Mouse (Mus musculus) embryonic fibroblast, embryonic 13.5 days (primary cell): ENCODE data around the gene Cog5. TPM values are rescaled to one million over a fixed set of nuclear protein-coding genes. Genes with fewer than 3 reads are reported as not detected.

ENCODE experiments used
- H3K27ac ChIP-seq: 2 replicates; pipeline ENCODE4 v1.5.1; 2012; ENCODE audit warnings: low read length, control low read depth, inconsistent platforms; ENCODE audit not compliant: insufficient read depth
- H3K4me1 ChIP-seq: 2 replicates; pipeline ENCODE4 v1.6.1; 2011; ENCODE audit warnings: low read length; ENCODE audit not compliant: control insufficient read depth, insufficient read depth
- H3K4me3 ChIP-seq: 2 replicates; pipeline ENCODE4 v1.5.1; 2011; ENCODE audit warnings: mild to moderate bottlenecking, control low read depth, low read length; ENCODE audit not compliant: insufficient read depth
- CTCF ChIP-seq: IDR thresholded peaks from 2 replicates; pipeline ENCODE4 v1.5.1; 2011; ENCODE audit warnings: mild to moderate bottlenecking, control low read depth, low read length, moderate library complexity, borderline replicate concordance; ENCODE audit not compliant: insufficient read depth
- POLR2A ChIP-seq: IDR thresholded peaks from 2 replicates; pipeline ENCODE4 v1.6.1; 2011; ENCODE audit warnings: low read depth, mild to moderate bottlenecking, control low read depth, low read length, moderate library complexity
- polyA plus RNA-seq: library from polyadenylated mRNA; stranded (reverse); fragments of >200 nt; gene quantifications from 2 replicates; pipeline ENCODE4 v1.2.4, GENCODE M21; 2011; ENCODE audit warnings: low read depth; ENCODE audit not compliant: missing spikeins, insufficient read length

Gene Cog5
- polyA plus RNA-seq, 1 experiment: 48.3 TPM

DNA sequence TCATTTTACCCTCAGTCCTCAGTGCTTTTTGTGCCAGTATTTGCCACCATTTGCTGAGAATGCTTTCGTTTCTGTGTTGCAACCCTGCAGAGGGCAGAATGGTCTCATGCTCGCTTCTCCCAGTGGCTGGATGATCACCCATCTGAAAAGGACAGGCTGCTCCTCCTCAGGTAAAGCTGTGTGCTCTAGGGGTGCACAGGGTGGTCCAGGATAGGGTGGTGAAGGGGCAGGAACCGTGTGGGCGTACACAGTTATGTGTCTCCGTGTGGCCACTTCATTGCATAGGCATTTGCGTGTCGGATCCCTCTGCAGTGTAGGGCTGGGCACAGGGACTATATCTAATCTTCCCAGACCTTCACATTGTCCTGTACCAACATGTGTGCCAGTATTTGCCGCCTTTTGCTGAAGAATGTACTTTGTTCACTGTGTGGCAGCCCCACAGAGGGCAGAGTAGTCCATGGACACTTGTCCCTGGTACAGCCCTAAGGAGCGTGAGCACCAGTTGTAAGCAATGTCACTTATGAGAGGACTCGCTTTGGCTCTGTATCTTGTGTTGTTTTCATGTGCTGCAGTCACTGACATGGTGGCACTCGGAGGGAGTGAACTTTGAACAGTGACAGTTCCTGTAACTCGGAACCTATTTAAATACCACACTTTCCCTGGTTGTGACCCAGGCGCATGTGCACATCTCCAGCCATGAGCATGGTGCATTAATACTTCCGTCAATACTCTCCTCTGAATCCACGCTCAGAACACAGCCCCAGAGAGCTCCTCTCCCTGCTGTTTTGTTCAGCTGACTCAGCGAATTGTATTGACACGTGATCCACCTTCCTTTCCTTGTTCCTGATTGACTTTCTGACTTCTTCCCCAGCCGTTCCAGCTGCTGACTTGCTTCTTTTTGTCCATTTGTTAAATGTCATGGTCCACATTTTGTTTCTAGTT lies 266.1 kb downstream of the Cog5 start:
- Histone ChIP-seq H3K4me3 (no peak overlapping the region), H3K4me1 (no peaks in the 10 kb centered on the region), H3K27ac (no peak overlapping the region)
- TF ChIP-seq POLR2A: no peak

DNA sequence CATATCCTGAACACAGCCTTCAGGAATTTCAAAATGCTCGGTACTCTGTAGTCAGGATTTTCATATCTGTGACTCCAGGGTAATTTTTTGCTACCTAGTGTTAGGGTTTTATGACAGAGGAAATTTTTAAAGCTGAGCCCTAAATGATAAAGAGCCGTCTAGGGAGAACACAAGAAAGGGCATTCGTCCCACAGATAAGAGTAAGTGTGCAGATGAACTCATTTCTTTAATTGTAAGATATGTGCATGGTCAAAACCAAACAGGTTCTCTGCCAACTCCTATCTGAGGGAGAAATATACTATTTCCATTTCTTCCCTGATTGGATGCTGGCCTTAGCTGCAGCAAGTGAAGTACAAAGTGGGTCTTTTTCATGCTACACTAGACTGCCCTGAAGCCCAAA lies 269.5 kb downstream of the Cog5 start:
- H3K4me1 ChIP-seq: no peaks in the 10 kb centered on the region
- no peak overlapping the region for H3K27ac ChIP-seq
- H3K4me3 ChIP-seq: no peak overlapping the region
- TF ChIP-seq CTCF (no peak), POLR2A (no peak)

DNA sequence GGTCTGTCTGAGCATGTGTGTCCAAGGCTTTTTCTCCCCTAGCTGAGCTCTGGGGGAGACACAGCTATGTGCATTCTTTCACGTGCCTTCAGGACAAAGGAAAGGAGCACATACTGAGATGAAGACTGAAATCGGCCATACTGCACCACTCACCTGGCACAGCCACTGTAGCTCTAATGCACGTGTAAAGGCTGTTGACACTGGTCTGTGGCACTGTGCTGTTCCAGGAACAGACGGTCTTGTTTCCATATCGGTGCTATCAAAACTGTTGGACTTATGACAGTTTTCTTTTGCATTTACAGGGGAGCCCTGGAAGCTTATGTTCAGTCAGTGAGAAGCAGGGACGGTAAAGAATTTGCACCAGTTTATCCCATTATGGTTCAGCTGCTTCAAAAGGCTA lies 270.7 kb downstream of the Cog5 start:
- Histone ChIP-seq H3K4me1 (no peaks in the 10 kb centered on the region), H3K4me3 (no peak overlapping the region), H3K27ac (no peak overlapping the region)
- no peak for TF ChIP-seq CTCF
- TF ChIP-seq POLR2A: no peak

DNA sequence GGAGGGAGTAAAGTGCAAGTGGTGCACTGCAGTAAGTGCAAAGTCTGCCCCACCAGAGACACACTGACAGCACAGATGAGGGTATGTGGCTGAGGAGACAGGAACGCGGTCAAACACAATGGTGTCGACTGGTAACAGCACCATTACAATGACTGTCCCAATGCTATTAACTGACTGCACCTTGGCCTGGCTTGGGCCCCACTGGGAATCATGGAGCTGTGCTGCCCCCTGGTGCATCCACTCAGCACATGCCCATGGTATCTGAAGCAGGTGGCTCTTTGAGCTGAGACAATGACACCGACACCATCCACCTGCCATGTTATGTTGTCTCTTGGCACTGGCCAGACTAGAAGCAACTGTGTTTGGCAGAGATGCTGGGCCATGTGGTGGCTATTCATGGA lies 272.0 kb downstream of the Cog5 start:
- TF ChIP-seq POLR2A: no peak
- TF ChIP-seq CTCF: peak; percentile 90
- H3K4me1 ChIP-seq: no peaks in the 10 kb centered on the region
- no peak overlapping the region for H3K27ac ChIP-seq
- no peak overlapping the region for H3K4me3 ChIP-seq

DNA sequence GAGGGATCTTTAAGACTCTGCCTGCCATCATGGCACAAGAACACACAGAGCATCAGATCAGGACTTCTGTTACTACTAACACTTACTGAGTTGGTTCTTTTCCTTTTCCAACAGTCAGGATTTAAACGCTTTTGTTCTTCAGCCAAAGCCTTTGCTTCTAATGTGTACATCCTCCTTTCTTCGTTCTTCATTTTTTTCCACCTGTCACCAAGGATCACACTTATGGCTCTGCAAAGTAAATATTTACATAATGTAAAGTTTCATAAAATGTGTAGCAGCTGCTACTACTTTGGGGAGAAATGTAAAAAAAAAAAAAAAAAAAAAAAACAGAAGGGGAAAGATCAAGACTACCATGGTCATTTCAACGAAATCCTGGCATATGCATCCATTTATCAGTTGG lies 273.8 kb downstream of the Cog5 start:
- no peak for TF ChIP-seq CTCF
- no peak for TF ChIP-seq POLR2A
- Histone ChIP-seq H3K4me3 (no peak overlapping the region), H3K27ac (no peak overlapping the region), H3K4me1 (no peaks in the 10 kb centered on the region)

DNA sequence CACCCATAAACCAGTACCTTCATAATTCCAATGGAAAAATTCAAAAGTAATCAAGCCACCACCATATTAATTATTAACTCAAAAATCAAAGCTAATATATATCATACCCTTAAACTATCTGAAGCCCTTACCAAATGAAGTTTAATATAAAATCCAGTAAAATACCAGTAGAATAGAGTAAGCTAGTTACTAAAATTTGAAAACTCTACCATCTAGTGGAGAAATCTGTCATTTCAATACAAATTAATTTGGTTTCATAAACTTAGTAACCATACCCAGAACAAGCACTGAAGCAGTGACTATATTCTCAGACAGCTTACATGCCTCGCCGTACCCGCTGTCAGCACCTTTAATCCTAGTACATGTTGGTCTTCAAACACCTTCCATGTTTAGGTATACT lies 277.1 kb downstream of the Cog5 start:
- Histone ChIP-seq H3K4me1 (0 out of 2 replicates have a peak, but pooled peaks cover 3% of the 10 kb centered on the region), H3K27ac (no peak overlapping the region), H3K4me3 (no peak overlapping the region)
- TF ChIP-seq CTCF: no peak
- TF ChIP-seq POLR2A: no peak

DNA sequence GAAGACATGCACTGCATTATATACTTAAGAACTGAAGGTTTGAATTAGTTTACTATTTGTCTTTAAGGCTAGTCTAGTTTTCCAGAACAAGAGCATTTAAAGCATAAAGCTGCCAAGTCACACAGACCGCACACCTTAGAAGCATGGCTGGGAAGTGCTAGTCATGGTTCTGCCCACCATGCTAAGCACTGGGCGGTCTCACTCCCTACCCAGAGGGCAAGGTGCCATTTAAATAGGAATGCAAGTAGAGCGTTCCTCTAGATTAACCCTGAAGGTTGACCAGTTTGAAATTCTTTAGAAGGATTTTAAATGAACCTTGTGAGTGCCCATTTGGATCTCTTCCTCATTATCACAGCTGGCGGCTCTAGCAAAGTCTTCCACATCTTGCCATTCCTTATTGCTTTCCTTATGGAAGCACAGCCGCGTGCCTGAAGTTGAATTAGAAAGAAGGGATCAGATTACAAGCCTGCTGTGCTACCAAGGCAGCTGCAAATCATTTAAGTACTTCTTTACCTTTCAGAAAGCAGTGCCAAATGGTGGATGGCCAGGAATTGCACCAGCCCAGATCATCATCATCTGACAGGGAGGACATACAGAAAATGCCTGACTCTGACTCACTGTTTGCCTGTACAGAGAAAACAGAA lies 282.1 kb downstream of the Cog5 start:
- TF ChIP-seq CTCF: no peak
- TF ChIP-seq POLR2A: no peak
- Histone ChIP-seq H3K4me3 (no peak overlapping the region), H3K27ac (peak overlapping the region; percentile 5; the same call in 1 of the 2 replicates), H3K4me1 (0 out of 2 replicates have a peak, but pooled peaks cover 6% of the 10 kb centered on the region)

DNA sequence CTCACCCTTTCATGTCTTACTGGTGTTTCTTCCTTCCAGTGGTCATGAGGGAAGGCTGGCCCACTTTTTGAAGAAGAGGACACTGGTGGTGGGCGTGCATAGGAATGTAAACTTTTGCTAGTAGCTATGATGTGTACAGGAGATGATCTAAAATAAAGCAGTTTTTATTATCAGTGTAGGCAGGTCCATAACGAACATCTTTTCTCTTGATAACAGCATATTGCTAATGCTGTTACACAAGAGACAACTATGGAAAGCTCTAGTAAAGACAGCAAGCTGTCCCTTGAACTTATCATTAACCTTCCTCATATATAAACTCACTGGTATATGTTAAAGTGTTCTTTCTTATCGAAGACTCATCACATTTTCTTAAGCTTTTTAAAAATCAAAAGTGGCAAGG lies 282.9 kb downstream of the Cog5 start:
- no peak overlapping the region for H3K27ac ChIP-seq
- H3K4me3 ChIP-seq: no peak overlapping the region
- 0 out of 2 replicates have a peak, but pooled peaks cover 6% of the 10 kb centered on the region for H3K4me1 ChIP-seq
- TF ChIP-seq POLR2A: no peak
- TF ChIP-seq CTCF: no peak

DNA sequence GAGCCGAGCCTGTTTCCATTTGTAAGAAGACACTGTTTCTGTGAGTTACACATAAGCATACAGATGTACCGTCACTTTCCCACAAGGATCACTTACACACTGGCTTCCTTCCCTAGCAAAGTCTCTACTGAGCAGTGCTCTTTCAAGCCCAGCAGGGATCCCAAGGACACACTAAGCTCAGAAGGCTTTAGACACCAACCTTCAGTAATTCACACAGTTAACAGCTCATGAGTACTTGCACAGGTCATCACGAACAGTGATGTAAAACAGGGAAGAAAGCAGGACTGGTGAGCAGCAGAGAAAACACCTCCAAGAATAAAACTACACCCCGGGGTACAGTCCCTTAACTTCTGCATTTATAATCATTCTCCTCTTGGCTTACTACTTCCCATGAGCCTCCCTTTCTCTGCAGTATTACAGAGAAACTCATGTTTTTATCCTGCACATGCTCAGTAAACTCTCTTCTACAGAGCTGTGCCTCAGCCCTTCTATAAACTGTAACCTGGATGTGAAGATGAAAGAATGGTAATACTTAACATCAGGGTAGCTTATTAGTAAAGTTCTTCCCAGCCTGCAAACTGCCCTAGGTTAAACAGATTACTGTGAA lies 283.8 kb downstream of the Cog5 start:
- Histone ChIP-seq H3K4me1 (0 out of 2 replicates have a peak, but pooled peaks cover 6% of the 10 kb centered on the region), H3K4me3 (no peak overlapping the region), H3K27ac (no peak overlapping the region)
- no peak for TF ChIP-seq POLR2A
- no peak for TF ChIP-seq CTCF
